Mouse (Mus musculus) macrophage (primary cell): ENCODE measurements around the gene Gtpbp6. TPM values are rescaled to one million over a fixed set of nuclear protein-coding genes. Genes with fewer than 3 reads are reported as not detected.

ENCODE experiments used
- H3K27ac ChIP-seq: fragments of 350-480 bp; formaldehyde crosslinking; 2 replicates; pipeline ENCODE4 v1.9.0; 2021
- H3K36me3 ChIP-seq: fragments of 350-480 bp; formaldehyde crosslinking; 2 replicates; pipeline ENCODE4 v1.9.0; 2021; ENCODE audit errors: inconsistent target
- H3K4me3 ChIP-seq: fragments of 350-480 bp; formaldehyde crosslinking; 2 replicates; pipeline ENCODE4 v1.9.0; 2021; ENCODE audit errors: inconsistent target
- H3K79me2 ChIP-seq: fragments of 350-480 bp; formaldehyde crosslinking; 2 replicates; pipeline ENCODE4 v1.9.0; 2021; ENCODE audit errors: inconsistent target
- WGBS: methylation state at CpG from one replicate; pipeline ENCODE4 v1.1.7; 2026; ENCODE audit warnings: inconsistent platforms; ENCODE audit not compliant: missing documents; 5-methylcytosine and 5-hydroxymethylcytosine counted together
- polyA plus RNA-seq: library from polyadenylated mRNA; stranded (reverse); fragments of 250-400 nt; gene quantifications from 3 replicates; pipeline ENCODE4 v1.2.4, GENCODE M21; 2018; ENCODE audit warnings: inconsistent platforms

Gtpbp6 gene
- polyA plus RNA-seq, 1 experiment from 2014 or later, result 5.6 TPM

DNA sequence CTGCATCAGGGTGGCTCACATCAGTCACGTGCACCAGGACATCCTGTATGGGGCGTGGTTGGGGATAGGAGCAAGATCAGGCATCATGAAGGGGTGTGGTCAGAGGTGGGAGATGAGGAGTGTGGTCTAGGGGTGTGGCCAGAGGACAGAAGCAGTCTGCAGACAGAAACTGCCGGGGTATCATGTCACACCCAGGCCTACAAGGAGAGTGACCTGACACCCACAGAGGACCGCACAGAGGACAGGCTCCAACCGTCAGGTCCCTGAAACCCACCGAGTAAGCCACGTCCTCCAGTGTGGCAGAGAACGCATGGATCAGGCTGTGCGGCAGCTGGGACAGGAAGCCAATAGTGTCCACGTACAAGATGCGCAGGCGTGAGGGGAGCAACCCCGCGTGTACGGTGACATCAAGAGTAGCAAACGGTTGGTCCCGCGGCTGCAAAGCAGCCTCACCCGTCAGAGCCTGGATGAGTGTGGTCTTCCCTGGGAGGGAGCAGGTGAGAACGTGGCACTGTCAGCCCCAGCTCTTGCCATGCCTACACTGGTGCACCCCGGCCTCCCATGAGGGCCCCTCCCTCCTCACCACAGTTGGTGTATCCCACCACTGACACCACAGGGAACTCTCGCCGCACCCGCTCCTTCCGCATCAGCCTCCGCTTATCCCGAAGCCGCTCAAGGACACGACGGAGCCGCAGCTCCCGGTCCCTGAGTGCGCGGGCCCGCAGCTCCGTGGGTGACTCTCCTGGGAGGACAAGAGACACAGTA lies 3.2 kb downstream of the Gtpbp6 start:
- WGBS, result 98% methylated on average over 36 of the region's 36 CpGs
- H3K27ac ChIP-seq, result no peak overlapping the region
- peaks cover 38% of the 10 kb centered on the region for H3K36me3 ChIP-seq
- no peak overlapping the region for H3K4me3 ChIP-seq
- H3K79me2 ChIP-seq, result peaks cover 33% of the 10 kb centered on the region

- H3K27ac ChIP-seq, result no peak overlapping the region
- peaks cover 38% of the 10 kb centered on the region for H3K36me3 ChIP-seq
- 96% methylated on average over 27 of the region's 27 CpGs for WGBS
- peaks cover 33% of the 10 kb centered on the region for H3K79me2 ChIP-seq
- H3K4me3 ChIP-seq, result no peak overlapping the region
Observed at GRCm38 (mm10) chr5:110103901-110104615, 3.9 kb downstream of the Gtpbp6 start.

- 97% methylated on average over 17 of the region's 19 CpGs for WGBS
- Histone ChIP-seq H3K79me2 (peaks cover 33% of the 10 kb centered on the region), H3K27ac (no peak overlapping the region), H3K4me3 (no peak overlapping the region), H3K36me3 (peaks cover 38% of the 10 kb centered on the region)
Observed at GRCm38 (mm10) chr5:110102853-110103625, 5.0 kb downstream of the Gtpbp6 start.

GRCm38 (mm10) chr5:110102429-110102828 lies 5.6 kb downstream of the Gtpbp6 start:
- H3K36me3 ChIP-seq, result peaks cover 38% of the 10 kb centered on the region
- peaks cover 31% of the 10 kb centered on the region for H3K79me2 ChIP-seq
- WGBS, result 96% methylated on average over 9 of the region's 13 CpGs
- H3K4me3 ChIP-seq, result no peak overlapping the region
- H3K27ac ChIP-seq, result no peak overlapping the region

GRCm38 (mm10) chr5:110101716-110102347 lies 6.2 kb downstream of the Gtpbp6 start:
- Histone ChIP-seq H3K4me3 (no peak overlapping the region), H3K27ac (no peak overlapping the region), H3K36me3 (peaks cover 38% of the 10 kb centered on the region), H3K79me2 (peaks cover 25% of the 10 kb centered on the region)
- WGBS, result 24% methylated on average over 34 of the region's 34 CpGs

- Histone ChIP-seq H3K79me2 (peaks cover 18% of the 10 kb centered on the region), H3K4me3 (no peak overlapping the region), H3K36me3 (peaks cover 33% of the 10 kb centered on the region), H3K27ac (no peak overlapping the region)
- 5% methylated on average over 33 of the region's 37 CpGs for whole genome bisulfite sequencing
Observed at GRCm38 (mm10) chr5:110100921-110101631, 6.9 kb downstream of the Gtpbp6 start.

DNA sequence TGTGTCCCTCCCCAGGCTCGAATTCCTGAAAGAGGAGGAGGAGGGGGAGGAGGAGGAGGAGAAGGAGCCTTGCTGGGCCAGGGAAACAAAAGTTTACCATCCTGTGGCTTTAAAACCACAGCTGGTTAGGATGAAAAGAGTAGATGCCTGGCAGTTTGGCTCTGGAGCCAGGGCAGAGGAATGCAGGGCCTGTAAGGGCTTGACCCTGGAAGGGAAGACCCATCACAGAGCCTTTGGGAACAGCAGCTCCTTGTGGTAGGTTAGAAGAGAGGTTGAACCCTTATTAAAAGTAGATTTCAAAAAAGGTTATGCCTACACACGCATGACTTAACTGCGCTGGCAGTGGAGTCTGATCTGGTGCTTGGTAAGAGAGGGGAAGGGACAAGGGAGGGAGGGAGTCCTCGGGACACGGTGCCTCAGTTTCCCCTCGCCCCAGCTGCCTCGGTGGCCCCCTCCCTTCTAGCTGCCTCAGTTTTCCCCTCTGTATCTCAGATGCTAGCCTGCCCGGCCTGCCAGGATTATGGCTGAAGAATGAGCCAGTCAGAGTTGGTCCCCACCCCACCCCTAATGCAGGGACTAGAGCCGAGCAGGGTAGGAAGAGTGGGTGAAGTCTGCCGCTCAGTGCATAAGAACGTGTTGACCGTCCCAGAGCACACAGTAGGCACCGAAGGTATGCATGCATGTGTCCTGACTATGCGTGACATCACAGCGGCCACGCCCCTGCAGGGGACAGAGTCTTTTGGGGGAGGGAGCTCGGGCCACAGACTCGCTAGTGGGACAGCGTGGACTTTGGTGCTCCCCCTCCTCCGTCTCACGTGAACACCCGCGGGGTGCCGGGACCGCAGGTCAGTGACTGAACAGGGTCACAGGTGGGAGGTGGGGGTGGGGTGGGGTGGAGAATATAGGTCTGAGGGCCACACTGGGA lies 8.1 kb downstream of the Gtpbp6 start, which contains the start of gene Plcxd1:
Gene Plcxd1, plus strand, starts transcription at position 314 of the 925 bp plus-strand sequence.
- Histone ChIP-seq H3K79me2 (peaks cover 6% of the 10 kb centered on the region; the same call in 1 of the 2 replicates), H3K36me3 (peaks cover 21% of the 10 kb centered on the region), H3K4me3 (no peak within 1 kb of the TSS), H3K27ac (no peak within 1 kb of the TSS)
- 49% methylated on average over 25 of the region's 25 CpGs for WGBS

DNA sequence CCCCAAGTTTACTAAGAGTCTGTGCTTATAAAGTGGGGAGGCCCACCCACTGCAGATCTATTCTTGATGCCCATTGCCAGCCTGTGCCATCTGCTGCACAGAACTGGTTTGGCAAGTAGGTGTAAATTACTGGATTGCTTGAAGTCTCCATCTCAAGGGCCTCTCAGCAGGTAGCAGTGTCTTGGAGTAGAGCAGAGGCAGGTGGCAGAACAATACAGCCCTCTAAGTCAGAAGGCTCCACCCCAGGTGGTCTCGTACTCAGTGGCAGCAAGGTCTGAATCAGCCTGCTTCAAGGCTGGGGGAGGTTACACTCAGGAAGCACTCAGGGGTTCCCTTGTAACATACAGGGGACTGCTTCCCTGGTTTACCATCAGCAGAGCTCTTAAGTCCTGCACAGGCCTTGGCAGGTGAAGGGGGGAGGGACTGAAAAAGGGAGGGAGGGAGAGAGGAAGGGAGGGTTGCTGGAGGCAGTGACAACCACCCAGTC lies 9.0 kb downstream of the Gtpbp6 start:
- WGBS, result no CpG with 5 or more reads among the region's 1 CpGs
- no peaks in the 10 kb centered on the region for H3K79me2 ChIP-seq
- no peak overlapping the region for H3K4me3 ChIP-seq
- no peak overlapping the region for H3K27ac ChIP-seq
- H3K36me3 ChIP-seq, result peaks cover 12% of the 10 kb centered on the region

- 9% methylated on average over 4 of the region's 4 CpGs for WGBS
- Histone ChIP-seq H3K4me3 (peak overlapping the region; percentile 56), H3K27ac (peak overlapping the region; percentile 63), H3K36me3 (no peaks in the 10 kb centered on the region), H3K79me2 (no peaks in the 10 kb centered on the region)
Observed at GRCm38 (mm10) chr5:110094847-110095213, 13.2 kb downstream of the Gtpbp6 start.

DNA sequence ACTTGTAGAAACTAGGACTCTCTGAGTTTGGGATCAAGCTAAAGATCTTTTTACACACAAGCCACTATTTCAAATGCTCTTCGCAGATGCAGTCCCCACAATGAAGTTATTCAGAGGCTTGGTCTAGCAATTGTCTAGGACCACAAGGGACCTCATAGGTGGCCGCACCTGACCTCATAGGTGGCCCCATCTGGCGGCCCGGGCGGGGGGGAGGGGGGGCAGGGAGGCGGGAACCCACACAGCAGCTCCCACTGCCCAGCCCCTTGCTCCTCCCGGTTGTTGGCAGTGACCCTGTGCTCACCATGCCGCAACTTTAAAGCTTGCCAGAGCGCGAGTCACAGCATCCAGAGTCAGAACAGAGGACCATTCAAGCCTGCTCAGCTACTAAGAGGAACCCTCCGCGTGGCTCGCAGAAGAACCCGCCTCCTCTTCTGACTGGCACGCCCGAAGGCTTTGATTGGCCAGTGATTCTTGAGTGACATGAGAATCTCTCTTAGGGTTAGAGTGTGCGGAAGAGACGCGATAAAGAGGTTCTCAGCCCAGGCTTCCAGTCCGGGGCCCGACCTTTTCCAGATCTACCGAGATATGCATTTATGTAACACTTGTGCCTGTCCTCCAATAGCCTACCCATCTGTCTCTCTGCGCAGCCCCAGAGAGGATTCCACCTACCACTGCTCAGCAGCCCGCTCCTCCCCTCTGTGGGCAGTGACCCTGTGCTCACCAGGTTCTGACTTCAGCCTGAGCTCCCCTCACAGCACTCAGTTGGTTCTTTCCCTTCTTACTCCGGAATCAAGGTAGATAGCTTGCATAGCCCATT lies 13.8 kb downstream of the Gtpbp6 start, which contains the start of gene Gm35315:
Gene Gm35315, minus strand, starts transcription at position 391 of the 817 bp plus-strand sequence.
- WGBS, result 2% methylated on average over 24 of the region's 25 CpGs
- peak within 1 kb of the TSS; percentile 56 for H3K4me3 ChIP-seq

DNA sequence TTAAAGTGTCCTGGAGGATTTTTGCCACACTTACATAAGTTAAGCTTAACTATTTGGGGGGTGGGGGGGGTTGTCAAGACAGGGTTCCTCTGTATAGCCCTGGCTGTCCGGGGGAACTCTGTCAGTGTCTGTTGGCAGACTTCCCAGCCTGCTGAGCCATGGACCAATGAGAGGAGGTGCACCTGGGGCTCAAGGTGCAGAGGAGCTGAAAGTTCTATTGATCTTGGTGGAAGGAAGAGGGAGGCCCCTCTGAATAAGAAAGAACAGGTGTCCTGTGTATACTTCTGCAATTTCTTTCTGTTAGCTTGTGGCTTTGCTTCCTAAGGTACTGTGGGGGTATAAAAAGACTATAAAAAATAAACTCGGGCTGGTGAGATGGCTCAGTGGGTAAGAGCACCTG lies 16.5 kb downstream of the Gtpbp6 start:
- H3K27ac ChIP-seq, result no peak overlapping the region
- 27% methylated on average over 2 of the region's 2 CpGs for WGBS
- no peak overlapping the region for H3K4me3 ChIP-seq
- H3K79me2 ChIP-seq, result no peaks in the 10 kb centered on the region
- no peaks in the 10 kb centered on the region for H3K36me3 ChIP-seq

More for the DNA sequence above, 13.8 kb downstream of the Gtpbp6 start, which contains the start of gene Gm35315:
- H3K79me2 ChIP-seq, result no peaks in the 10 kb centered on the region
- no peaks in the 10 kb centered on the region for H3K36me3 ChIP-seq
- peak within 1 kb of the TSS; percentile 63 for H3K27ac ChIP-seq

DNA sequence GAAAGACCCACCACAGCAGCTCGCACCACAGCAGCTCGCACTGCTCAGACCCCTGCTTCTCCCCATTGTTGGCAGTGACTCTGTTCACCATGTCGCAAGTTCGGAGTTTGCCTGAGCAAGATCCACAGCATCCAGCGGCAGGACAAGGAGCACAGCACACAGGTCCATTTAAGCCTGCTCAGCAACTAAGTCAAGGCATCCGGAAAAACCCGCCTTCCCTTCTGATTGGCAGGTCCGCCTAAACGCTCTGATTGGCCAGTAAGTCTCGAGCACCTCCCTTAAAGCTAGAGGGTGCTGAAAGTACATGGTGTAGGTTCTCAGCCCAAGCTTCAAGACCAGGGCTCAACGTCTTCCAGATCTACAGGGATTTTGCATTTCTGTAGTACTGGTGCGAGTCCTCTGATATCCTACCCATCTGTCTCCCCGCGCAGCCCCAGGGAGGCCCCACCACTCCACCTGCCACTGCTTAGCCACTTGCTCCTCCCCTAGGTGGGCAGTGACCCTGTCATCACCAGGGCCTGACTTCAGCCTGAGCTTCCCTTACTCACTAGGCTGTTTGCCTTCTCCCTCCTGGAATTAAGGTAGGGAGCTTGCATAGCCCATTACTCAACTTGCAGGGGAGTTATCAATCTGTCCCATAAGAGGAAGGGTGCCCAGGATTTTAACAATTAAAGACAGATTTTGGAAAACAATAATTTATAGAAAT lies 21.7 kb downstream of the Gtpbp6 start:
- H3K27ac ChIP-seq, result no peak overlapping the region
- H3K79me2 ChIP-seq, result no peaks in the 10 kb centered on the region
- WGBS, result 90% methylated on average over 14 of the region's 14 CpGs
- no peak overlapping the region for H3K4me3 ChIP-seq
- no peaks in the 10 kb centered on the region for H3K36me3 ChIP-seq
